Mouse (Mus musculus) stomach, postnatal 0 days (tissue): Measurements from ENCODE around the gene Rps6.

Experiments used
- CTCF ChIP-seq: IDR thresholded peaks from 2 replicates; pipeline ENCODE4 v1.5.1; 2016; ENCODE audit warnings: antibody characterized with exemption, low read depth, mild to moderate bottlenecking, moderate library complexity
- EP300 ChIP-seq: optimal IDR thresholded peaks from 2 replicates; pipeline ENCODE3; 2016; ENCODE audit warnings: antibody characterized with exemption

DNA sequence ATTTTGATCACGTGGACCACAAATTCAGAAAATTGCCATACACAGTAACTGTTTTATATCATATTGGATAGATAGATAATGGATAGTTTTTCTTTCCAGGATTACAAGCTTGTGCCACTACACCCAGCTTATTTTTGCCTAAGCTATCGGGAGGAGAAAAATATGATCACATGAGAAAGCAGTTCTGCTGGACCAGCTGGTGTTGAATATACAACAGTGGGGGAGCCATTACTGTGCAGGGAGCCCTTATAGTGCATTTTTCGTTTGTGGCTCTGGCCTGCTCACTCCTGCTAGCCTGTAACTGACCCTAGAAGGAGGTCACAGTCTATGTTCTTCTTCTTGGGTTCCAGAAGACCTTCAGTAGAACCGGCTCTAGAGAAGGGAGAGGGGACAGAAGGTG, 15.9 kb upstream of the Rps6 start:
- no peak for TF ChIP-seq CTCF
- TF ChIP-seq EP300: no peak
